Comparison of ENCODE assay signal across 8 mouse cellular contexts in genomic region chr7:31150566-31151300, GRCm38 (mm10). TPM values are rescaled to one million over a fixed set of nuclear protein-coding genes. Genes with fewer than 3 reads are reported as not detected.
A peak's percentile ranks its signal among the peaks of the same experiment; 100 is the strongest.
DNase-seq lines count a peak whose midpoint lies in the region; ATAC-seq lines count a peak whose summit lies in the region.

No protein-coding gene starts in this region.

- DNase-seq in gastrocnemius, postnatal 10 days: peak; percentile 90
- peak; percentile 86 for DNase-seq in induced T-regulatory cell, adult 2 months (ENCODE audit: low read depth)
- peak; percentile 80 to 96 for DNase-seq in left cerebral cortex, postnatal 10 days (ENCODE audit: extremely low spot score in 1 of 2, low spot score in 2 of 2)
- peak; percentile 92 for DNase-seq in right cerebral cortex, postnatal 10 days (ENCODE audit: low spot score in 2 of 2)
- DNase-seq in urinary bladder, postnatal 10 days (ENCODE audit: low spot score): peak; percentile 67

- peaks cover 88% of the 10 kb centered on the region for H3K4me1 ChIP-seq in megakaryocyte, embryonic 14.5 days

- peak; percentile 11 for ATAC-seq in activated CD4-positive, CD25-positive, alpha-beta regulatory T cell, adult 4 months
- peak; percentile 36 for ATAC-seq in common myeloid progenitor, adult 5-6 weeks (replicated peaks; ENCODE audit: low read depth, poor library complexity, severe bottlenecking)

- intact Hi-C loops in left cerebral cortex, postnatal 10 days (cut with DNase I): no loop called here

- H3K9me3 ChIP-seq in megakaryocyte, embryonic 14.5 days: no peaks in the 10 kb centered on the region

- peaks cover 24% of the 10 kb centered on the region for H3K36me3 ChIP-seq in megakaryocyte, embryonic 14.5 days (replicated peaks; ENCODE audit: low read length)

- H3K4me3 ChIP-seq in megakaryocyte, embryonic 14.5 days (replicated peaks): peak overlapping the region; percentile 99

- H3K27me3 ChIP-seq in megakaryocyte, embryonic 14.5 days (replicated peaks): no peaks in the 10 kb centered on the region

RNA-seq across cellular contexts. Expression of gene Gramd1a, which starts 5.0 kb away (rescaled TPM):
- 100 to 1,000 TPM in 1 of 2 experiments, 10 to 100 TPM in 1; 81.1 to 115 TPM for polyA plus RNA-seq in activated CD4-positive, CD25-positive, alpha-beta regulatory T cell, adult 4 months (2017; shearing (Covaris generic))
- 30.8 and 38.7 TPM in 2 replicates for total RNA-seq in common myeloid progenitor, adult 5-6 weeks (2017)
- 10 to 100 TPM; 35.0 to 35.8 TPM for total RNA-seq in gastrocnemius, postnatal 10 days (2021)
- total RNA-seq in left cerebral cortex, postnatal 10 days (2021): 100 to 1,000 TPM; 131 to 138 TPM
- polyA plus RNA-seq in megakaryocyte, embryonic 14.5 days (2012; ENCODE audit: insufficient read depth, low replicate concordance): 122 and 287 TPM in 2 replicates

RNA-seq across cellular contexts. Expression of gene Scn1b, which starts 23.9 kb away (rescaled TPM):
- polyA plus RNA-seq in activated CD4-positive, CD25-positive, alpha-beta regulatory T cell, adult 4 months (2017; shearing (Covaris generic)): not detected
- total RNA-seq in common myeloid progenitor, adult 5-6 weeks (2017): 2.1 TPM in 1 of 2 replicates, not detected in the other
- 100 to 1,000 TPM; 303 to 352 TPM for total RNA-seq in gastrocnemius, postnatal 10 days (2021)
- total RNA-seq in left cerebral cortex, postnatal 10 days (2021): 100 to 1,000 TPM; 176 to 205 TPM
- polyA plus RNA-seq in megakaryocyte, embryonic 14.5 days (2012; ENCODE audit: insufficient read depth, low replicate concordance): 8.8 and 28.4 TPM in 2 replicates

RNA-seq across cellular contexts. Expression of gene Hpn, which starts 35.6 kb away (rescaled TPM):
- 1 to 10 TPM; 4.3 to 5.6 TPM for polyA plus RNA-seq in activated CD4-positive, CD25-positive, alpha-beta regulatory T cell, adult 4 months (2017; shearing (Covaris generic))
- 13.4 and 19.9 TPM in 2 replicates for total RNA-seq in common myeloid progenitor, adult 5-6 weeks (2017)
- total RNA-seq in gastrocnemius, postnatal 10 days (2021): 1 to 10 TPM; 6.8 to 7.8 TPM
- total RNA-seq in left cerebral cortex, postnatal 10 days (2021): 1 to 10 TPM; 1.2 to 1.9 TPM
- 1.8 TPM in 1 of 2 replicates, not detected in the other for polyA plus RNA-seq in megakaryocyte, embryonic 14.5 days (2012; ENCODE audit: insufficient read depth, low replicate concordance)

Comparison
In these comparisons a context has a peak if more than half of its experiments do, and no peak if none do; other contexts are left out.
1. Peak in every context shown above with its lines: DNase-seq, ATAC-seq and H3K4me3 ChIP-seq.
2. RNA of gene Scn1b, which starts 23.9 kb away (total RNA-seq): 303 to 352 TPM in gastrocnemius, postnatal 10 days and 176 to 205 TPM in left cerebral cortex, postnatal 10 days; 2.1 TPM in common myeloid progenitor, adult 5-6 weeks; every median in the first group is over 10 times any median in the second.